Mouse (Mus musculus) lung, adult 2 months (tissue): ENCODE data around the gene Zfp871. TPM values are rescaled to one million over a fixed set of nuclear protein-coding genes. Genes with fewer than 3 reads are reported as not detected.

Experiments used
- DNase-seq: peaks from one replicate; pipeline ENCODE4 v3.0.0; 2022
- H3K4me1 ChIP-seq: fragments of 200-500 bp; 2 replicates; pipeline ENCODE4 v1.6.1; 2011; ENCODE audit warnings: low read length; ENCODE audit not compliant: control insufficient read depth, insufficient read depth
- H3K4me3 ChIP-seq: fragments of 200-500 bp; replicated peaks from 2 replicates; pipeline ENCODE3; 2011; ENCODE audit warnings: low read depth, mild to moderate bottlenecking, control low read depth, low read length; ENCODE audit errors: extremely low read depth
- CTCF ChIP-seq: fragments of 200-500 bp; IDR thresholded peaks from 2 replicates; pipeline ENCODE4 v1.5.1; 2011; ENCODE audit warnings: mild to moderate bottlenecking, low read length, control low read depth; ENCODE audit not compliant: insufficient read depth
- POLR2A ChIP-seq: fragments of 200-500 bp; IDR thresholded peaks from 2 replicates; pipeline ENCODE4 v1.6.1; 2011; ENCODE audit warnings: low read depth, mild to moderate bottlenecking, control low read depth, low read length, borderline replicate concordance; ENCODE audit errors: extremely low read depth
- WGBS: fragments of 180-500 bp; shearing (Covaris S2); methylation state at CpG from one replicate; pipeline ENCODE4 v1.1.7; 2018; 5-methylcytosine and 5-hydroxymethylcytosine counted together
- polyA plus RNA-seq: library from polyadenylated mRNA; depleted of rRNA; stranded (reverse); fragments of >200 nt; gene quantifications from 2 replicates; pipeline ENCODE4 v1.2.3, GENCODE M21; 2012; rRNA removed

The Zfp871 gene
- 8.2 and 13.8 TPM in 2 replicates for polyA plus RNA-seq

DNA sequence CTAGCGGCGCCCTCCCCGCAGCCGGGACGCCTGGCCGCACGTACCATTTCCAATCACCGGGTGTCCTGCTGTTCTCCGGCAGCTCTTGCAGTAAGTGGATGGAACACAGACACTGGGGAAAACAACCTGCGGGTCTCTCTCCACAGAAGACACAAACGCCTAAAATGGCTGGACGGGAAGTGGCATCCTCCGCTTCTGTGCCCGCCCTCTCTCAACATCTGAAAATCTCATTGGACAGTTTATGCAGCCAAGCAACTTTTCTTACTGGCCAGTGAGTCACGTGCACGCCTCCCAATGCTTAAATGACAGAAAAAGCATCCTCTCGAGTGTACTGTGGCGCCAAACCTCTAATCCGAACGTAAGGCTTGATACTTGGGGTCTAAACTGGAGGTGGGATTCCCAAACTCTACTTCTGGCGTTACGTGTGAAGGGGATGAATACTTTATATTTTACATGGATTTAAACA lies at the start of gene Zfp871:
Gene Zfp871 (minus strand): TSS at position 194 of the 466 bp plus-strand sequence.
- TF ChIP-seq CTCF (no peak), POLR2A (peak; percentile 92)
- Histone ChIP-seq H3K4me3 (peak within 1 kb of the TSS; percentile 73), H3K4me1 (peaks cover 20% of the 10 kb centered on the region)
- peak; percentile 83 for DNase-seq
- WGBS = under 1% methylated on average over 22 of the region's 22 CpGs

DNA sequence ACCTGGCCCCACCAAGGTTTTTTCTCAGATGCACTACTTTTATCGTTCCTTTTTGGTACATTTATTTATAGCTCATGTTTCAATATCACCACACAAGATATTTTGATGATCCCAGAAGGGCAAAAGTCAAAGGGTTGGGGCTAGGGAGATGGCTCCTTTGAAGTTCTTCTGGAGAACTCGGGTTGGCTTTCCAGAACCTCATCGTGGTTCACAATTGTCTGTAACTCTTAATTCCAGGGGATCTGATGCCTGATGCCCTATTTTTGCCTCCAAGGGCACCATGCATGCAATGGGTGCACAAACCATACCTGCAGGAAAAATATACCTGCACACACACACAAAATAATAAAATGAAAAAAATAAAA lies 42.3 kb upstream of the Zfp871 start:
- 30% methylated on average over 3 of the region's 3 CpGs for WGBS
- TF ChIP-seq POLR2A = no peak
- TF ChIP-seq CTCF = no peak
- H3K4me1 ChIP-seq = peaks cover 5% of the 10 kb centered on the region; the same call in 1 of the 2 replicates
- no peak overlapping the region for H3K4me3 ChIP-seq
- DNase-seq = no peak

DNA sequence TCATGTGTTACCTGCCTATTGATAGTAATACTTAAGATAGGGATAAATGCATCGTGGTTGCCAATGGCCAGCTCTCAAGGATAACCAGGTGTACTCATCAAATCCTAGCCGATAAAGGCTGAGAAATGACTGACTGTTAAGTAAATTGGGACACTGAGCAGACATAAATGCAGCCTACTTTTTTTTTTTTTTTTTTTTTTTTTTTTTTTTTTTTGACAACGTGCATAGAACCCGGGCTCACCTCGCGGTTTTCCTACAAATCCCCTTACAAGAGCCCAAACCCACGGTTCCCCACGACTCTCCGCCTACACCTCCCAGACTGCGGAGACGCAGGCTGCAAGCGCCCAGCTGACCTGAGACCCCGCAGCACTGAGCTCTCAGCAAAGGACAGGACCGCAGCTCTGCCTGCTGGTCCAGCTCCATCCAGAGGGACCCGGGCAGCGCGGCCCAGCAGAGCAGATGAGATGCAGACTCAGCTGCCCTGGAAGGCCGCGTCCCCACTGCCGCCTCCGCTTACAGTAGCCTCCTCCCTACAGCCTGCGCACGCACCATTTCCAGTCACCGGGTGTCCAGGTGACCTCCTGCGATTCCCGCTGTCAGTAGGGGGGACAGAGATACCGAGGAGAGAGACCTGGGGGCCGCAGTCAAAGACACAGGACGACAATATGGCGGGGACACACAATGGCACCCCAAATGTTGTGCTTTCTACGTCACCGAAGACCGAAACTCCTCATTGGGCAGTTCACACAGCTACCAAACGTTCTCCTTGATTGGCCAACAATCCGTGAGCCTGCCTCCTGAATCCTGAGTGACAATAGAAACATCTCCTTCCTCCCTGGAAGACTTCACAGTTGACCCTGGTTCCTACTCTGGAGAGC lies 41.7 kb upstream of the Zfp871 start, which contains the start of gene Zfp799:
Gene Zfp799 (minus strand): TSS at position 722 of the 878 bp plus-strand sequence.
- H3K4me1 ChIP-seq = peaks cover 5% of the 10 kb centered on the region; the same call in 1 of the 2 replicates
- peak within 1 kb of the TSS; percentile 77 for H3K4me3 ChIP-seq
- TF ChIP-seq CTCF = no peak
- TF ChIP-seq POLR2A = peak; percentile 61; the same call in 1 of the 2 replicates
- WGBS = 2% methylated on average over 35 of the region's 35 CpGs
- peak; percentile 71 for DNase-seq

DNA sequence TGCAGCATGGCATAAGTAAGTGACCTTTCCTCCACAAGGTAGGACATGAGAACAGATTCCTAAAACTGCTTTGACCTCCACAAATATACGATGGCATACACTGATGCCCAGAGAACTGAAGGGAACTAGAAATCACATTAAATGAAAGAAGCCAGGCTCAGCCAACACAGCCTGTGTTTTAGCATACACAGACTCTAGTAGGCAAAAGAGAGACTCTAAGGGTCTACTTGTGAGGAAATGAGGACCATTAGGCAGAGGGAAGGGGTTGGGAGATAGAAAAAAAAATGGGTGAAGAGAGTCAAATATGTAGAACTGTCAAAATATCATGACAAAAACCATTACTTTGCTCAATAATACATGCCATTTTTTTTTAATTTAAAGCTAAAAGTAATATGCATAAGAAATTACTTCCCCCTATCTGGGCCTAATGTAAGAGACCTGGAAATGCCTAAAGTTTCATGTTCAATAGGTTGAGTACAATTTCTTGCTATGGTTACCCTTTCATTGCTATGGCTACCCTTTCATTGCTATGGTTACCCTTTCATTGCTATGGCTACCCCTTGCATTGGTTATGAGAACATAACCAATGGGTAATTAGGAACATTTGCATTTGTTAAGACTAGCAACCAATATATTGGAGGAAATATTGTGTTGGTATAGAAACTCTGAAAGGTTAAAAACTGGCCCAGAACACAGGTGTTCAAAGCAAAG lies 28.1 kb upstream of the Zfp871 start:
- no peaks in the 10 kb centered on the region for H3K4me1 ChIP-seq
- H3K4me3 ChIP-seq = no peak overlapping the region
- DNase-seq = no peak
- WGBS = 94% methylated on average over 1 of the region's 1 CpGs
- TF ChIP-seq POLR2A = no peak

DNA sequence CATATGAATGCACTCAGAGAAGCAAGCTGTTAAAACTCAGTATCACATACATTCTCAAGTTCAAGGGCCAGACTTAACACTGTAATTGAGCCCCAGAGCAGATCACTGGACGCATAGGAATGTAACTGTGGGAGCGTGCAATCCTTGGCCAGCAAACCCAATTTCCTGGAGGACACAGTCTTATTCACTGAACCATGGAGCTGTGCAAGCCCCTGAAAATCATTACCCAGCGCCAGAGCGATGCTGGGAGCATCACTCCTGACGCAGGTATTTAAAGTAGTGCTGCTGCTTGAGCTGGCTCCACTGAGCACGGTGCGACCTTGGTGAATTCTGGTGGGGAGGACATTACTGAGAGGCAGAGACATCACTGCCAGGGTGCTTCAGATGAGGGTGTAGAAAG lies 26.0 kb upstream of the Zfp871 start:
- TF ChIP-seq CTCF (no peak), POLR2A (no peak)
- WGBS = 79% methylated on average over 7 of the region's 7 CpGs
- Histone ChIP-seq H3K4me3 (no peak overlapping the region), H3K4me1 (no peaks in the 10 kb centered on the region)
- no peak for DNase-seq

DNA sequence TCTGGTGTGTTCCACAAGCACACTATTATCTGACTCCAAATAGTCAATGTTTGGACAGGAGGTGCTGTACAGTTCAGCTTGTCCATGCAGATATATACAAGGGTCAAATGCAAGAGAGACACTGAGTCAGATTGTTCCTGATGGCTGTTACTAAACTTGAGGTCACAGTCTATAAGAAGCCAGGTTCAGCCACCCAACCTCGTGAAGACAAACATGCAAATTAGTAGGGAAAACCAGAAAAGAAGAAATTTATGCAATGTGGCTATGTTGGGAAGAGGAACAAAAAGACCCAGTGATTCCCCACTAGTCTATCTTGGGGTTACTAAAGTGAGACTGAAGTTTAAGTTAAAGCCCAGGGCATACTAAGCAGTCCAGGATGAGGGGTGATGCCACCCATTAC lies 22.6 kb upstream of the Zfp871 start:
- Histone ChIP-seq H3K4me3 (no peak overlapping the region), H3K4me1 (no peaks in the 10 kb centered on the region; the same call in 1 of the 2 replicates)
- DNase-seq = no peak
- TF ChIP-seq CTCF = no peak
- no peak for TF ChIP-seq POLR2A
- WGBS = 40% methylated on average over 1 of the region's 1 CpGs

DNA sequence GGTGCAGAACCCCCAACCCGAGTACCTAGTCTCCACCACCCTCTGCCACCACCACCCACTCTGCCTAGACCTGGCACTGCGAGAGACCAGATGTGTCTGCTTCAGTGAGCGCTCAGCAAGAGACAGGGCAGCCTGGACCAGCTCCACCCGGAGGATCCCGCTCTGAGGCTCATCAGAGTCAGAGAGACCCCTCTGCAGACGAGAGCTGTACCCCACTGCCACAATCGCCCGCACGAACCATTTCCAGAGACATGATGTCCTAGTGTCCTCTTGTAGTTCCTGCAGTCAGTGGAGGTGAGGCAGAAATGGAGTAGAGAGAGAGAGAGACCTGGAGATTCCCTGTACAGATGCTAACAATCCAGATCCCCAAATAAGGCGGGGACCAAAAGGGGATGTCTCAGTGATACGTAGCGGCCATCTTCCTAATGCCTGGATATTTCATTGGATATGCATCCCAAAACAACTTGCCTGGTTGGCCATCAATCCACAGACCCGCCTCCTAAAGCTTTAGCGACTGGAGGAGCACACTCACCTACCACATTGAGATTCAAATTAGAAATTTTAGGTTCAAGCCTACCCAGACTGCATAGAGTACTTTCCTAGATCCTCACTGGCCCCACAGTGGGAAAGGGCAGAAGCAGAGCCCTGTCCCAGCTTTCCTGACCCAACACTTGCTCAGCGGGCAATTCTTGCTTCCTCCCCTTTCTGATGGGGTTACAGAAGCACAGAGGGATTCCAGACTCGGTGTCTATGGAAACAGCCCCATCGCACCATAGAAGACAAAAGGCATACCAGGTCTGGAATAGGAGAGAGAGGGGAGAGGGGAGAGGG lies 21.7 kb upstream of the Zfp871 start, which contains the start of gene Zfp811:
Gene Zfp811 (minus strand): TSS at position 388 of the 831 bp plus-strand sequence.
- Histone ChIP-seq H3K4me3 (no peak within 1 kb of the TSS), H3K4me1 (no peaks in the 10 kb centered on the region; the same call in 1 of the 2 replicates)
- DNase-seq = no peak
- TF ChIP-seq POLR2A (no peak), CTCF (no peak)
- 7% methylated on average over 17 of the region's 17 CpGs for WGBS

DNA sequence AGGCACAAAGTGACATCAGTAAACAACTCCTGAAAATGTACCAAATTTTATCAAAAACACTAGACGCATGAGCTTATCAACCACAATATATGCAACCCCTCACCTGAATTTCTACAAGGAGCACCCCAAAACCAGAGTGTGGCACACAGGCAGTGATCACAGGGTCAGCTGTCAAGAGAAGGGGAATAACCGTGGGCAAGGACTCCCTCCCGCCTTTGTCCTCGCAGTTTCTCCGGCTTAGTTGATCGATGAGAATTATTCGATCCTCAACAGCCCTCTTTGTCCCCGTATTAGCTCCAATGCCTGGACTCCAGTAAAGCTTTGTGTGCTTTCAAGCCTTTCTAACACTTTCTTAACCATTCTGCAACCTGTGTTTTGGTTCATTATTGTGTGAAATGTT lies 20.8 kb upstream of the Zfp871 start:
- no peak for DNase-seq
- Histone ChIP-seq H3K4me3 (no peak overlapping the region), H3K4me1 (no peaks in the 10 kb centered on the region; the same call in 1 of the 2 replicates)
- TF ChIP-seq POLR2A (no peak), CTCF (no peak)
- 12% methylated on average over 8 of the region's 8 CpGs for WGBS

DNA sequence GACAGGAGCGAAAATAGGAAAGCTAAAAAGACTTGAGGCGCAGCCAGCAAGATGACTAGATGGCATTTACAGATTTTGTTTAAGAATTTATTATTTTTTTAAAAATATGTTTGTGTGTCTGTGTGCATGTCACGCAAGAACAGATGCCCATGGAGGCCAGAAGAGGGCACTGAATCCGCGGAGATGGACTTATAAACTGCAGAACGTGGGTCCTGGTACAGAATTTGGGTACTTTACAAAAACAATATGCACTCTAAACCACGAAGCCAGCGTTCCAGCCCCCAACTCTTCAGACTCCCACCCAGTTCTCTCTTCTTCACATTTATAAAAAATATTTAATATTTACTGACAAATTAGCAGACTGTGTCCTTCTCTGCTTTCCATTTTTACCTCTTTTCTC lies 1.2 kb upstream of the Zfp871 start:
- Histone ChIP-seq H3K4me3 (no peak overlapping the region), H3K4me1 (peaks cover 20% of the 10 kb centered on the region)
- TF ChIP-seq CTCF (no peak), POLR2A (no peak)
- DNase-seq = no peak
- WGBS = 78% methylated on average over 8 of the region's 8 CpGs

DNA sequence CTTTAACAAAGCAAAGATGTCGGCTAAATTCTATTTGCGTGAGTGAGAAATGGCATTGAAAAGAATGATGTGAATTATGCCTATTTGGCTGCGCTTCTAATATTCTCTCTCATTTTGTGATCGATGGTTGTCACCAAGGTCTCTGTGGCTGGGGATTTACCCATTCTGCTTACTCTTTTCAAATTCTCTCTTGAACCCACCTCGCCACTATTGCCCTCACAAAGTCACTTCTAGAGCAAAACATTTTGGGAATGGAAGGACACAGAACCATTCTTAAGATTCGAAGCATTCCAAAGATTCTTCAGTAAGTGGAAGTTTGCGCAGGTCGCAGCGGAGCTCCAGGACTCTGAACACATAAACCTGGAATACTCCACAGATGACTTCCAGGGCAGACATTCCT lies 489 bp upstream of the Zfp871 start:
- peaks cover 20% of the 10 kb centered on the region for H3K4me1 ChIP-seq
- WGBS = 8% methylated on average over 9 of the region's 9 CpGs
- TF ChIP-seq CTCF (no peak), POLR2A (no peak)
- peak overlapping the region; percentile 54 for H3K4me3 ChIP-seq
- DNase-seq = no peak
